9 mouse cellular contexts compared by ENCODE assay signal in the genomic region with DNA sequence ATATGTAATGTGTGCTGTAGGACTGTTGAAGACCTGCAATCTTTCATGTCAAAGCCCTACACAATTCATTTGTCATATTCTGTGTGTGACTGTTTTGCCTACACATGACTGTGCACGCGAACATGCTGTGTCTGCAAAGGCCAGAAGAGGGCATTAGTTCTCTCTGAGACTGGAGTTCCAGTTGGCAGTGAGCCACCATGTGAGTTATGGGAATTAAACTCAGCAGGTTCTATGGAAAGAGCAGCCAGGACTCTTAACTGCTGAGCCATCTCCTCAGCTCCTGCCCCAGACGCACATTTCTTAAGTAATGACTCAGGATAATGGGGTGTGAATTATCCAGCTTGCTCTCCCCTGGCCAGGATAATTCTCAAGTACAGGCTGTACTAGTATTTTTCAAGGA.
DNase-seq lines count a peak whose midpoint lies in the region; ATAC-seq and TF ChIP-seq lines count a peak whose summit lies in the region.
"Had no signal": no experiment of that assay in that cellular context is flagged by ENCODE, and none has a peak within 500 bp of the region (broad histone marks: within the 10 kb centered on the region; RNA-seq: fewer than 3 reads in every experiment).

No protein-coding gene starts in this region.

- no peaks in the 10 kb centered on the region for H3K4me1 ChIP-seq in liver, adult 2 months (ENCODE audit: control insufficient read depth, insufficient read depth, low read length)
- H3K4me1 ChIP-seq in liver, embryonic 12.5 days: no peaks in the 10 kb centered on the region
- H3K4me1 ChIP-seq in intestine, embryonic 15.5 days (replicated peaks): no peaks in the 10 kb centered on the region
- no peaks in the 10 kb centered on the region for H3K4me1 ChIP-seq in limb, embryonic 14.5 days (ENCODE audit: control insufficient read depth, insufficient read depth, low read length)
- H3K4me1 ChIP-seq in stomach, postnatal 0 days (replicated peaks; ENCODE audit: control insufficient read depth, insufficient read depth): no peaks in the 10 kb centered on the region
- H3K4me1 ChIP-seq in forebrain, embryonic 12.5 days: no peaks in the 10 kb centered on the region
- H3K4me1 ChIP-seq: liver, embryonic 15.5 days had no signal

- TF ChIP-seq POLR2A in liver, adult 2 months (IDR thresholded peaks at IDR 0.05; ENCODE audit: extremely low read depth, insufficient read depth, low read length): no peak
- TF ChIP-seq POLR2A in limb, embryonic 14.5 days (IDR thresholded peaks at IDR 0.05; ENCODE audit: borderline replicate concordance, extremely low read depth, insufficient read depth, insufficient read length): no peak

- DNase-seq in liver, adult 2 months (ENCODE audit: extremely low read depth, low read depth, low spot score): peak; percentile 15
- peak; percentile 34 for DNase-seq in ZHBTc4 (ENCODE audit: low read depth, low spot score)
- DNase-seq in cerebellum, adult 8-10 months: peak; percentile 58
- DNase-seq in limb, embryonic 14.5 days (ENCODE audit: low spot score): peak; percentile 73
- peak; percentile 66 for DNase-seq in stomach, postnatal 0 days (ENCODE audit: low spot score)

- no peaks in the 10 kb centered on the region for H3K36me3 ChIP-seq in liver, adult 2 months (ENCODE audit: control insufficient read depth, insufficient read depth, low read length)
- no peaks in the 10 kb centered on the region for H3K36me3 ChIP-seq in liver, embryonic 12.5 days
- H3K36me3 ChIP-seq in intestine, embryonic 15.5 days: no peaks in the 10 kb centered on the region
- H3K36me3 ChIP-seq in limb, embryonic 14.5 days (ENCODE audit: control insufficient read depth, insufficient read depth, low read length): no peaks in the 10 kb centered on the region
- H3K36me3 ChIP-seq in stomach, postnatal 0 days (ENCODE audit: control insufficient read depth, insufficient read depth, low read length): no peaks in the 10 kb centered on the region
- no peaks in the 10 kb centered on the region for H3K36me3 ChIP-seq in forebrain, embryonic 12.5 days (replicated peaks)
- H3K36me3 ChIP-seq: liver, embryonic 15.5 days had no signal

- no peak for ATAC-seq in liver, embryonic 12.5 days
- ATAC-seq in intestine, embryonic 15.5 days: peak; percentile 28; the same call in 1 of the 2 replicates
- 0 out of 2 replicates have a peak, but pooled peaks have one; percentile 60 for ATAC-seq in limb, embryonic 14.5 days (ENCODE audit: low FRiP score, low read depth)
- peak; percentile 57 for ATAC-seq in stomach, postnatal 0 days (ENCODE audit: low FRiP score, low TSS enrichment)
- no peak for ATAC-seq in forebrain, embryonic 12.5 days (ENCODE audit: low FRiP score)

- 59% methylated on average over 3 of the region's 3 CpGs for WGBS in liver, adult 2 months
- 58% methylated on average over 3 of the region's 3 CpGs for WGBS in liver, embryonic 12.5 days (ENCODE audit: insufficient replicate concordance)
- 62% methylated on average over 3 of the region's 3 CpGs for WGBS in intestine, embryonic 15.5 days
- 37% methylated on average over 3 of the region's 3 CpGs for WGBS in limb, embryonic 14.5 days
- WGBS in stomach, postnatal 0 days: 42% methylated on average over 3 of the region's 3 CpGs
- WGBS in forebrain, embryonic 12.5 days: 58% methylated on average over 3 of the region's 3 CpGs

- TF ChIP-seq CTCF in liver, adult 2 months (IDR thresholded peaks at IDR 0.05; ENCODE audit: low read depth, low read length): no peak
- TF ChIP-seq CTCF in stomach, postnatal 0 days (IDR thresholded peaks at IDR 0.05; ENCODE audit: low read depth): peak; percentile 76

- no peak overlapping the region for H3K9ac ChIP-seq in liver, adult 2 months (ENCODE audit: low read depth, low read length)
- no peak overlapping the region for H3K9ac ChIP-seq in liver, embryonic 12.5 days
- no peak overlapping the region for H3K9ac ChIP-seq in intestine, embryonic 15.5 days
- H3K9ac ChIP-seq in limb, embryonic 14.5 days (ENCODE audit: low read depth, low read length, severe bottlenecking): no peak overlapping the region
- no peak overlapping the region for H3K9ac ChIP-seq in stomach, postnatal 0 days (ENCODE audit: low read length)
- H3K9ac ChIP-seq in forebrain, embryonic 12.5 days: no peak overlapping the region
- H3K9ac ChIP-seq: liver, embryonic 15.5 days had no signal

- no peak overlapping the region for H3K27ac ChIP-seq in liver, adult 2 months (replicated peaks; ENCODE audit: insufficient read depth, low read depth, low read length)
- no peak overlapping the region for H3K27ac ChIP-seq in liver, embryonic 12.5 days
- no peak overlapping the region for H3K27ac ChIP-seq in intestine, embryonic 15.5 days
- no peak overlapping the region for H3K27ac ChIP-seq in limb, embryonic 14.5 days (replicated peaks; ENCODE audit: low read depth, low read length)
- H3K27ac ChIP-seq in stomach, postnatal 0 days (replicated peaks): no peak overlapping the region
- no peak overlapping the region for H3K27ac ChIP-seq in forebrain, embryonic 12.5 days
- H3K27ac ChIP-seq: liver, embryonic 15.5 days had no signal

- H3K79me2 ChIP-seq in liver, adult 2 months (ENCODE audit: control insufficient read depth, insufficient read depth, low read length): no peaks in the 10 kb centered on the region

- H3K9me3 ChIP-seq in liver, embryonic 12.5 days (replicated peaks): no peaks in the 10 kb centered on the region
- no peaks in the 10 kb centered on the region for H3K9me3 ChIP-seq in intestine, embryonic 15.5 days
- no peaks in the 10 kb centered on the region for H3K9me3 ChIP-seq in limb, embryonic 14.5 days (ENCODE audit: control insufficient read depth, low read length)
- H3K9me3 ChIP-seq in stomach, postnatal 0 days (ENCODE audit: control insufficient read depth, low read length): no peaks in the 10 kb centered on the region
- no peaks in the 10 kb centered on the region for H3K9me3 ChIP-seq in forebrain, embryonic 12.5 days
- H3K9me3 ChIP-seq: liver, embryonic 15.5 days had no signal

- TF ChIP-seq EP300 in stomach, postnatal 0 days (optimal IDR thresholded peaks at IDR 0.05): no peak

- no peak overlapping the region for H3K4me3 ChIP-seq in liver, adult 2 months (ENCODE audit: insufficient read depth, low read depth, low read length)
- no peak overlapping the region for H3K4me3 ChIP-seq in liver, embryonic 12.5 days
- H3K4me3 ChIP-seq in intestine, embryonic 15.5 days (replicated peaks): no peak overlapping the region
- H3K4me3 ChIP-seq in limb, embryonic 14.5 days (replicated peaks; ENCODE audit: low read length): no peak overlapping the region
- H3K4me3 ChIP-seq in stomach, postnatal 0 days (ENCODE audit: low read depth, low read length): no peak overlapping the region
- no peak overlapping the region for H3K4me3 ChIP-seq in forebrain, embryonic 12.5 days (replicated peaks)
- H3K4me3 ChIP-seq: liver, embryonic 15.5 days had no signal

- no peak overlapping the region for H3K4me2 ChIP-seq in liver, embryonic 12.5 days
- no peak overlapping the region for H3K4me2 ChIP-seq in intestine, embryonic 15.5 days (replicated peaks)
- H3K4me2 ChIP-seq in limb, embryonic 14.5 days (replicated peaks; ENCODE audit: low read depth, low read length, severe bottlenecking): no peak overlapping the region
- no peak overlapping the region for H3K4me2 ChIP-seq in stomach, postnatal 0 days (replicated peaks; ENCODE audit: low read depth)
- H3K4me2 ChIP-seq in forebrain, embryonic 12.5 days: no peak overlapping the region
- H3K4me2 ChIP-seq: liver, embryonic 15.5 days had no signal

- H3K27me3 ChIP-seq in liver, adult 2 months (ENCODE audit: control insufficient read depth, insufficient read depth, low read length): no peaks in the 10 kb centered on the region
- H3K27me3 ChIP-seq in liver, embryonic 12.5 days (replicated peaks): no peaks in the 10 kb centered on the region
- H3K27me3 ChIP-seq in intestine, embryonic 15.5 days (replicated peaks): no peaks in the 10 kb centered on the region
- no peaks in the 10 kb centered on the region for H3K27me3 ChIP-seq in limb, embryonic 14.5 days (ENCODE audit: control insufficient read depth, insufficient read depth, low read length)
- no peaks in the 10 kb centered on the region for H3K27me3 ChIP-seq in stomach, postnatal 0 days (ENCODE audit: control insufficient read depth, insufficient read depth, low read length)
- H3K27me3 ChIP-seq in forebrain, embryonic 12.5 days: no peaks in the 10 kb centered on the region
- H3K27me3 ChIP-seq: liver, embryonic 15.5 days had no signal

Comparison
In these comparisons a context has a peak if more than half of its experiments do, and no peak if none do; other contexts are left out.
1. DNase-seq: peak in every context shown above with its lines; median percentile 73 in limb, embryonic 14.5 days; 66 in stomach, postnatal 0 days; 58 in cerebellum, adult 8-10 months; 34 in ZHBTc4; 15 in liver, adult 2 months.
2. ATAC-seq: peak in intestine, embryonic 15.5 days (single experiment), limb, embryonic 14.5 days (single experiment) and stomach, postnatal 0 days (single experiment); none in liver, embryonic 12.5 days (single experiment) and forebrain, embryonic 12.5 days (single experiment).